Mouse (Mus musculus) embryonic facial prominence, embryonic 14.5 days (tissue): Measurements from ENCODE around the gene Rfk. TPM values are rescaled to one million over a fixed set of nuclear protein-coding genes. Genes with fewer than 3 reads are reported as not detected.

Source experiments
- ATAC-seq: fragments of 200-750 bp; cut with Nextera tagmentation; 2 replicates; pipeline ENCODE4 v1.8.0; 2017; ENCODE audit warnings: low read depth, moderate number of reproducible peaks, moderate TSS enrichment
- DNase-seq: peaks from one replicate; pipeline ENCODE4 v3.0.0-alpha.2; 2015; ENCODE audit warnings: low spot score
- H3K27ac ChIP-seq: fragments of 300-500 bp; sonication (generic); replicated peaks from 2 replicates; pipeline ENCODE4 v1.5.1; 2014; ENCODE audit warnings: low read depth, mild to moderate bottlenecking, low read length, moderate library complexity
- H3K27me3 ChIP-seq: fragments of 300-500 bp; sonication (generic); replicated peaks from 2 replicates; pipeline ENCODE4 v1.6.1; 2014; ENCODE audit warnings: low read length; ENCODE audit not compliant: control insufficient read depth, insufficient read depth
- H3K36me3 ChIP-seq: fragments of 300-500 bp; sonication (generic); 2 replicates; pipeline ENCODE4 v1.6.1; 2014; ENCODE audit warnings: low read length, mixed read lengths; ENCODE audit not compliant: control insufficient read depth, insufficient read depth
- H3K4me1 ChIP-seq: fragments of 300-500 bp; sonication (generic); 2 replicates; pipeline ENCODE4 v1.6.1; 2014; ENCODE audit warnings: antibody characterized with exemption, low read length; ENCODE audit not compliant: control insufficient read depth, insufficient read depth
- H3K4me2 ChIP-seq: fragments of 300-500 bp; sonication (generic); 2 replicates; pipeline ENCODE4 v1.6.1; 2014; ENCODE audit warnings: low read depth, mild to moderate bottlenecking, low read length, moderate library complexity, mixed read lengths
- H3K4me3 ChIP-seq: fragments of 300-500 bp; sonication (generic); 2 replicates; pipeline ENCODE4 v1.5.1; 2014; ENCODE audit warnings: low read depth, mild to moderate bottlenecking, low read length
- H3K9ac ChIP-seq: fragments of 300-500 bp; sonication (generic); 2 replicates; pipeline ENCODE4 v1.6.1; 2014; ENCODE audit warnings: low read depth, mild to moderate bottlenecking, low read length, moderate library complexity, mixed read lengths
- H3K9me3 ChIP-seq: fragments of 300-500 bp; sonication (generic); 2 replicates; pipeline ENCODE4 v1.6.1; 2016; ENCODE audit warnings: low read length; ENCODE audit not compliant: control insufficient read depth
- WGBS: fragments of 180-500 bp; shearing (Covaris S2); extraction: QIAGEN DNeasy Blood & Tissue Kit; methylation state at CpG from one replicate; pipeline ENCODE4 v1.1.7; 2014; 5-methylcytosine and 5-hydroxymethylcytosine counted together
- polyA plus RNA-seq: library from polyadenylated mRNA; unstranded; fragments of >200 nt; fragmentation: Nextera tagmentation; extraction: Ambion mirVana; gene quantifications from 2 replicates; pipeline ENCODE4 v1.2.1, GENCODE M21; 2014

Rfk gene
- polyA plus RNA-seq, 1 experiment from 2014 or later: 64.7 TPM

- Histone ChIP-seq H3K27ac (no peak overlapping the region), H3K36me3 (no peaks in the 10 kb centered on the region), H3K4me3 (peak overlapping the region; percentile 48), H3K4me2 (peak overlapping the region; percentile 83), H3K9me3 (no peaks in the 10 kb centered on the region), H3K27me3 (0 out of 2 replicates have a peak, but pooled peaks cover 9% of the 10 kb centered on the region), H3K9ac (peak overlapping the region; percentile 51), H3K4me1 (no peaks in the 10 kb centered on the region; the same call in 1 of the 2 replicates)
- WGBS: 2% methylated on average over 47 of the region's 50 CpGs
- peak; percentile 91 for ATAC-seq
- DNase-seq: peak; percentile 86
Observed at GRCm38 (mm10) chr19:17355950-17356867, 37.6 kb upstream of the Rfk start.

- Histone ChIP-seq H3K4me3 (peak overlapping the region; percentile 48; the same call in 1 of the 2 replicates), H3K4me1 (no peaks in the 10 kb centered on the region; the same call in 1 of the 2 replicates)
Observed at GRCm38 (mm10) chr19:17356932-17357331, 36.9 kb upstream of the Rfk start.

GRCm38 (mm10) chr19:17357391-17357790, 36.5 kb upstream of the Rfk start:
- Histone ChIP-seq H3K4me3 (no peak overlapping the region), H3K27ac (no peak overlapping the region), H3K9me3 (no peaks in the 10 kb centered on the region), H3K4me2 (no peak overlapping the region), H3K27me3 (0 out of 2 replicates have a peak, but pooled peaks cover 9% of the 10 kb centered on the region), H3K36me3 (no peaks in the 10 kb centered on the region), H3K9ac (no peak overlapping the region), H3K4me1 (no peaks in the 10 kb centered on the region; the same call in 1 of the 2 replicates)
- 64% methylated on average over 3 of the region's 3 CpGs for WGBS
- DNase-seq: no peak
- ATAC-seq: no peak

More at GRCm38 (mm10) chr19:17356932-17357331, 36.9 kb upstream of the Rfk start:
- Histone ChIP-seq H3K9ac (no peak overlapping the region), H3K27me3 (0 out of 2 replicates have a peak, but pooled peaks cover 9% of the 10 kb centered on the region), H3K4me2 (peak overlapping the region; percentile 83), H3K27ac (no peak overlapping the region), H3K9me3 (no peaks in the 10 kb centered on the region), H3K36me3 (no peaks in the 10 kb centered on the region)
- WGBS: 73% methylated on average over 6 of the region's 6 CpGs
- no peak for ATAC-seq
- no peak for DNase-seq

GRCm38 (mm10) chr19:17359315-17359890, 34.4 kb upstream of the Rfk start:
- H3K9ac ChIP-seq: no peak overlapping the region
- H3K9me3 ChIP-seq: no peaks in the 10 kb centered on the region
- ATAC-seq: no peak
- no peaks in the 10 kb centered on the region; the same call in 1 of the 2 replicates for H3K4me1 ChIP-seq
- 0 out of 2 replicates have a peak, but pooled peaks cover 9% of the 10 kb centered on the region for H3K27me3 ChIP-seq
- no peak overlapping the region for H3K27ac ChIP-seq
- no peak for DNase-seq
- WGBS: 71% methylated on average over 14 of the region's 14 CpGs
- H3K36me3 ChIP-seq: no peaks in the 10 kb centered on the region
- H3K4me3 ChIP-seq: no peak overlapping the region
- no peak overlapping the region for H3K4me2 ChIP-seq

- Histone ChIP-seq H3K4me2 (no peak overlapping the region), H3K27me3 (no peaks in the 10 kb centered on the region), H3K27ac (no peak overlapping the region), H3K9ac (no peak overlapping the region), H3K4me1 (no peaks in the 10 kb centered on the region), H3K4me3 (no peak overlapping the region), H3K36me3 (no peaks in the 10 kb centered on the region), H3K9me3 (no peaks in the 10 kb centered on the region)
- 70% methylated on average over 2 of the region's 2 CpGs for WGBS
- DNase-seq: no peak
- no peak for ATAC-seq
Observed at GRCm38 (mm10) chr19:17361181-17361580, 32.7 kb upstream of the Rfk start.

- peak; percentile 34 for DNase-seq
Observed at GRCm38 (mm10) chr19:17364741-17365140, 29.1 kb upstream of the Rfk start.

GRCm38 (mm10) chr19:17366364-17367090, 27.3 kb upstream of the Rfk start:
- Histone ChIP-seq H3K36me3 (no peaks in the 10 kb centered on the region), H3K4me2 (no peak overlapping the region), H3K27me3 (no peaks in the 10 kb centered on the region), H3K4me1 (no peaks in the 10 kb centered on the region), H3K4me3 (no peak overlapping the region), H3K9ac (no peak overlapping the region), H3K9me3 (no peaks in the 10 kb centered on the region), H3K27ac (no peak overlapping the region)
- DNase-seq (no peak), ATAC-seq (no peak)
- 91% methylated on average over 8 of the region's 8 CpGs for WGBS

More at GRCm38 (mm10) chr19:17364741-17365140, 29.1 kb upstream of the Rfk start:
- ATAC-seq: no peak
- no peaks in the 10 kb centered on the region for H3K36me3 ChIP-seq
- no peak overlapping the region for H3K4me3 ChIP-seq
- no peak overlapping the region for H3K4me2 ChIP-seq
- no peaks in the 10 kb centered on the region for H3K4me1 ChIP-seq
- 44% methylated on average over 3 of the region's 3 CpGs for WGBS
- no peak overlapping the region for H3K27ac ChIP-seq
- H3K9me3 ChIP-seq: no peaks in the 10 kb centered on the region
- no peaks in the 10 kb centered on the region for H3K27me3 ChIP-seq
- no peak overlapping the region for H3K9ac ChIP-seq

- no peaks in the 10 kb centered on the region for H3K27me3 ChIP-seq
- WGBS: 85% methylated on average over 9 of the region's 9 CpGs
- no peak overlapping the region for H3K4me2 ChIP-seq
- no peak overlapping the region; the same call in 1 of the 2 replicates for H3K9ac ChIP-seq
- H3K9me3 ChIP-seq: no peaks in the 10 kb centered on the region
- H3K4me3 ChIP-seq: no peak overlapping the region
- H3K4me1 ChIP-seq: no peaks in the 10 kb centered on the region
- no peak for DNase-seq
- no peak overlapping the region for H3K27ac ChIP-seq
- no peak for ATAC-seq
- H3K36me3 ChIP-seq: no peaks in the 10 kb centered on the region
Observed at GRCm38 (mm10) chr19:17368557-17368956, 25.3 kb upstream of the Rfk start.
